Mouse (Mus musculus) myocyte (in vitro differentiated cells): ENCODE data around the gene Sapcd2.

Source experiments
- E2F4 ChIP-seq: IDR thresholded peaks from one replicate; pipeline ENCODE4 v1.6.1; 2011; ENCODE audit warnings: mild to moderate bottlenecking, control low read depth, moderate library complexity; ENCODE audit not compliant: insufficient read depth
- MYOG ChIP-seq, 3 experiments: IDR thresholded peaks; one replicate each; pipeline ENCODE4 v1.6.1; 2011; ENCODE audit warnings: control low read depth in 2 of 3, low read depth in 2 of 3, mild to moderate bottlenecking in 2 of 3; ENCODE audit not compliant: insufficient read length in 2 of 3, control insufficient read depth in 1 of 3, insufficient read depth in 1 of 3
- POLR2A ChIP-seq: IDR thresholded peaks from one replicate; pipeline ENCODE4 v1.6.1; 2011; ENCODE audit warnings: low read depth, mild to moderate bottlenecking, control low read depth, moderate library complexity; ENCODE audit not compliant: insufficient read length
- POLR2AphosphoS2 ChIP-seq: IDR thresholded peaks from one replicate; pipeline ENCODE4 v1.6.1; 2011; ENCODE audit warnings: low read depth, control low read depth; ENCODE audit not compliant: insufficient read length
- REST ChIP-seq: IDR thresholded peaks from one replicate; pipeline ENCODE4 v1.6.1; 2011; ENCODE audit warnings: mild to moderate bottlenecking, control low read depth, moderate library complexity; ENCODE audit not compliant: insufficient read depth, insufficient read length
- TCF12 ChIP-seq: IDR thresholded peaks from one replicate; pipeline ENCODE4 v1.6.1; 2011; ENCODE audit warnings: mild to moderate bottlenecking, control low read depth; ENCODE audit not compliant: poor library complexity, insufficient read depth, severe bottlenecking

DNA sequence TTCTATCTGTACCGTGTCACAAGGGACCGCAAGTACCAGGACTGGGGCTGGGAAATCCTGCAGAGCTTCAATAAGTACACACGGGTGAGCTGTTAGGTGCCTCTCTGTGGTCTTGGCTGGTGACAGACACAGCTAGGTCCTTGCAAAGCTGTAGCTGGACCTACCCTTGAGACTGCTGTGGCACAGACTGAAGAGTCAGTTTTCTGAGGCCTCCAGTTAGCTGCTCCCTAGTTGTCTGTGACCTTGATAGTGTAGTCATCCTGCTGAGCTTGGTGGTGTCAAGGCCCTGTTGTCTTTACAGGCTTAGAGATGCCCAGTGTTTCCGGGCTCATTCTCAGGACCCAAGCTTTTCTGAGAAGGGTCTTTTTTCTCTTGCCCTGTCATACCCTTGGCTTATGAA is 22.6 kb upstream of the Sapcd2 start:
- TF ChIP-seq POLR2A (no peak), E2F4 (no peak), MYOG (IDR thresholded peaks at IDR 0.05; ENCODE audit: control insufficient read depth in 1 of 3, insufficient read depth in 1 of 3, insufficient read length in 2 of 3, low read depth in 2 of 3) (no peak), TCF12 (no peak), POLR2AphosphoS2 (no peak), REST (no peak)
